Mouse (Mus musculus) heart, postnatal 0 days (tissue): Measurements from ENCODE around the gene Tbx15.

Experiments
- CTCF ChIP-seq: IDR thresholded peaks from 2 replicates; pipeline ENCODE4 v1.5.1; 2016; ENCODE audit warnings: antibody characterized with exemption, control low read depth, low read depth
- EP300 ChIP-seq: IDR thresholded peaks from 2 replicates; pipeline ENCODE4 v1.6.1; 2016; ENCODE audit warnings: antibody characterized with exemption, low read depth

DNA sequence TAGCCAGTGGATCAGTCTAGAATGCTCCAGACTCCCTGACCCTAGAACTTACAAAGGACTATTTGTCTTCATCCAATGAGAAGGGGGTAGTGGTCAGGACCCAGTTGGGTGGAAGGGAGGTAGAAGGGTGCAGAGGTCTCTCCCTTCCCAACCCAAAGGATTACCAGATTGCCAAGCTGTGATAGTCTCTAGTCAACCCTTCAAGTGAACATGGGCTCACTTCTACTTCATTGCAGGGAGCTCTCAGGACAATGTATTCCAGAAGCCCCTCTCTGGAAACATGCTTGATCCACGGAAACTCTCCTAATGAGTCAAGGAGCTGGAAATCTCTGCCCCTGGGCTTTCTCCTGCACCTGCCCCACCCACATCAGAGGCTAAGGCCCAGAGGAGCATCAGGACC lies 1.5 kb upstream of the Tbx15 start:
- no peak for TF ChIP-seq CTCF
- no peak for TF ChIP-seq EP300
